Mouse (Mus musculus) MEL-GATA-1-ER (cell line): Measurements from ENCODE around the gene Vat1l.

ENCODE experiments used
- DNase-seq: peaks from one replicate; pipeline ENCODE4 v3.0.0-alpha.2; 2012; ENCODE audit warnings: low read depth; ENCODE audit errors: extremely low read depth

Vat1l gene

GRCm38 (mm10) chr8:114205221-114205901 lies at the start of gene Vat1l:
Gene Vat1l (plus strand): TSS chr8:114205612.
- no peak for DNase-seq

- DNase-seq, result no peak
These were observed 46.8 kb upstream of the Vat1l start for GRCm38 (mm10) chr8:114158586-114158985.

GRCm38 (mm10) chr8:114159666-114160065 lies 45.7 kb upstream of the Vat1l start:
- no peak for DNase-seq

GRCm38 (mm10) chr8:114163871-114164270 lies 41.5 kb upstream of the Vat1l start:
- no peak for DNase-seq

GRCm38 (mm10) chr8:114164444-114165096 lies 40.8 kb upstream of the Vat1l start:
- no peak for DNase-seq

- no peak for DNase-seq
These were observed 39.7 kb upstream of the Vat1l start for GRCm38 (mm10) chr8:114165741-114166140.

- no peak for DNase-seq
These were observed 28.7 kb upstream of the Vat1l start for GRCm38 (mm10) chr8:114176721-114177120.

GRCm38 (mm10) chr8:114193334-114193733 lies 12.1 kb upstream of the Vat1l start:
- no peak for DNase-seq

- DNase-seq, result no peak
These were observed 6.4 kb upstream of the Vat1l start for GRCm38 (mm10) chr8:114198990-114199389.

GRCm38 (mm10) chr8:114206421-114206983 lies 1.1 kb downstream of the Vat1l start:
- DNase-seq, result no peak

GRCm38 (mm10) chr8:114207026-114207425 lies 1.6 kb downstream of the Vat1l start:
- no peak for DNase-seq

- DNase-seq, result no peak
These were observed 15.4 kb downstream of the Vat1l start for GRCm38 (mm10) chr8:114220779-114221178.

GRCm38 (mm10) chr8:114222001-114222400 lies 16.6 kb downstream of the Vat1l start:
- DNase-seq, result no peak

- DNase-seq, result no peak
These were observed 18.6 kb downstream of the Vat1l start for GRCm38 (mm10) chr8:114224001-114224400.

- DNase-seq, result no peak
These were observed 46.1 kb downstream of the Vat1l start for GRCm38 (mm10) chr8:114251321-114252065.

GRCm38 (mm10) chr8:114258685-114259084 lies 53.3 kb downstream of the Vat1l start:
- no peak for DNase-seq

- DNase-seq, result no peak
These were observed 54.4 kb downstream of the Vat1l start for GRCm38 (mm10) chr8:114259713-114260355.

GRCm38 (mm10) chr8:114262331-114262730 lies 56.9 kb downstream of the Vat1l start:
- DNase-seq, result no peak

- DNase-seq, result no peak
These were observed 69.1 kb downstream of the Vat1l start for GRCm38 (mm10) chr8:114274558-114274957.

- no peak for DNase-seq
These were observed 75.7 kb downstream of the Vat1l start for GRCm38 (mm10) chr8:114281101-114281500.
